Mouse (Mus musculus) hindbrain, embryonic 13.5 days (tissue): ENCODE data around the gene Obp2a. TPM values are rescaled to one million over a fixed set of nuclear protein-coding genes. Genes with fewer than 3 reads are reported as not detected.
"Not testable (repeated sequence)": the region's sequence is repeated elsewhere in the genome, so short reads cannot be mapped to it uniquely, and the experiment has no call there.

ENCODE experiments used
- ATAC-seq: fragments of 200-750 bp; cut with Nextera tagmentation; 2 replicates; pipeline ENCODE4 v1.8.0; 2017; ENCODE audit warnings: moderate TSS enrichment; ENCODE audit not compliant: low FRiP score
- H3K27ac ChIP-seq: fragments of 300-500 bp; sonication (generic); 2 replicates; pipeline ENCODE4 v1.5.1; 2015; ENCODE audit warnings: inconsistent platforms, mild to moderate bottlenecking, moderate library complexity
- H3K27me3 ChIP-seq: fragments of 300-500 bp; sonication (generic); 2 replicates; pipeline ENCODE4 v1.6.1; 2015; ENCODE audit warnings: mild to moderate bottlenecking, inconsistent platforms
- H3K36me3 ChIP-seq: fragments of 300-500 bp; sonication (generic); 2 replicates; pipeline ENCODE4 v1.6.1; 2015; ENCODE audit warnings: mild to moderate bottlenecking, inconsistent platforms
- H3K4me1 ChIP-seq: fragments of 300-500 bp; sonication (generic); replicated peaks from 2 replicates; pipeline ENCODE4 v1.6.1; 2015; ENCODE audit warnings: inconsistent platforms
- H3K4me2 ChIP-seq: fragments of 300-500 bp; sonication (generic); 2 replicates; pipeline ENCODE4 v1.6.1; 2015; ENCODE audit warnings: inconsistent platforms, mild to moderate bottlenecking, moderate library complexity
- H3K4me3 ChIP-seq: fragments of 300-500 bp; sonication (generic); 2 replicates; pipeline ENCODE4 v1.5.1; 2015; ENCODE audit warnings: mild to moderate bottlenecking, inconsistent platforms
- H3K9ac ChIP-seq: fragments of 300-500 bp; sonication (generic); 2 replicates; pipeline ENCODE4 v1.6.1; 2015; ENCODE audit warnings: mild to moderate bottlenecking, inconsistent platforms
- H3K9me3 ChIP-seq: fragments of 300-500 bp; sonication (generic); 2 replicates; pipeline ENCODE4 v1.6.1; 2016; ENCODE audit warnings: inconsistent platforms
- WGBS: fragments of 180-500 bp; shearing (Covaris S2); methylation state at CpG from one replicate; pipeline ENCODE4 v1.1.7; 2015; 5-methylcytosine and 5-hydroxymethylcytosine counted together
- polyA plus RNA-seq: library from polyadenylated mRNA; unstranded; fragments of >200 nt; fragmentation: Nextera tagmentation; extraction: Ambion mirVana; gene quantifications from 2 replicates; pipeline ENCODE4 v1.2.1, GENCODE M21; 2015

Gene Obp2a
- polyA plus RNA-seq = not detected in 2 replicates

DNA sequence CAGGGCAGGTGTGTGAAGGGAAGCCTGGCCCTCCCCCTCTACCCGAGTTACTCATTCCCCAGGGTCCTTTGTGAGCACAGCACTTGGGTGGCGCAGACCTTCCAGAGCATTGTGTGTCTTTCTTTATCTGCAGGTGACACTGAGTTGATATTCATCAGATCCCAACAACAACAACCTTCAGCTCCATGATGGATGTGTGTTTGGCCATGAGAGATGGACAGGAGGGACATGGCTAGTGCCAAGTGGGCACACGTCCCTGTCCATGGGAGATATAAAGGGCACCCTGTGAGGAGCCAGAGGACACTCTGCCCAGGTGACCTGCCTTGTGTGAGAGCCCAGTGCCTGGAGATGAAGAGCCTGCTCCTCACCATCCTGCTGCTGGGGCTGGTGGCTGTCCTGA is at the start of gene Obp2a:
Gene Obp2a, plus strand, starts transcription at position 301 of the 400 bp plus-strand sequence.
- ATAC-seq, H3K4me3 ChIP-seq, H3K4me1 ChIP-seq, H3K27ac ChIP-seq, H3K27me3 ChIP-seq, H3K4me2 ChIP-seq, H3K9me3 ChIP-seq, H3K9ac ChIP-seq, H3K36me3 ChIP-seq: not testable (repeated sequence)
- WGBS = 71% methylated on average over 3 of the region's 3 CpGs

DNA sequence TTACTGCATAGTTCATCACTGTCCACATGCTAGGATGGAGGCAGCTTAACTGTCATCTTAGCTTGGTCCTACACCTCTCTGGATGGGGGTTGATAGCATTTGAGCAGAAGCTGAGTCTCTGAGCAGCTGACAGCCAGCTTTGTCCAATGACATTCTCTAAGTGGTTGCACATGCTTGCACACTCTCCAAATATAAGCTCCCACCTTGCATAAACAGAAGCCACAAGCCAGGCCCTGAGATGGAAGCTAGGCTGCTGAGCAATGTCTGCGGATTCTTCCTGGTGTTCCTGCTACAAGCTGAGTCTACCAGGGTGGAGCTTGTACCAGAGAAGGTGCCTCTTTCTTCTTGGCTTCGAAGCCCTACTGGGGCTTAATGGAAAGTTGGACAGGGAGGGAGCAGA is 46.9 kb upstream of the Obp2a start, which contains the start of gene Lcn8:
Gene Lcn8, plus strand, starts transcription at position 219 of the 400 bp plus-strand sequence.
- no peak within 1 kb of the TSS for H3K27ac ChIP-seq
- H3K36me3 ChIP-seq = no peaks in the 10 kb centered on the region
- no peak within 1 kb of the TSS for H3K4me3 ChIP-seq
- H3K4me2 ChIP-seq = no peak within 1 kb of the TSS
- H3K27me3 ChIP-seq = peaks cover 10% of the 10 kb centered on the region; the same call in 1 of the 2 replicates
- no peak for ATAC-seq
- 77% methylated on average over 2 of the region's 2 CpGs for WGBS
- no peaks in the 10 kb centered on the region for H3K4me1 ChIP-seq
- H3K9ac ChIP-seq = no peak within 1 kb of the TSS
- H3K9me3 ChIP-seq = no peaks in the 10 kb centered on the region

DNA sequence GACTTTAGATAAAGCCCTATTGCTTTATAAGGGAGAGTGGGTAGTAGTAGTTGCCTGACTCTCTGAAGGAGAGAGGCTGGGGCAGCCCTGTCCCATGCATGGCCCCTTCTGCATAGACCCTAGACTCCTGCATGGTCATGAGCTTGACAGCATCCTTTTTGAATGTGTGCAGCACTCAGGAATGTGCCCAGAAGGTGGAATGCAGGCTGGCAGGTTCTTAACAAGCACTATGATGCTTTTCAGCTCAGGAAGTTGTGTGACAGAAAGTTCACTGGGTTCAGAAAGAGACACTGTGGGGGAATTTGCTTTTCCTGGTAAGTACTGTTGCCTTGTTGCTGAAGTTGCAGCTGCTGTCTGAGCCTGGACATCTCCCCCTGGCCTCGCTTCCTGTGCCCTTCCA is 45.3 kb upstream of the Obp2a start:
- Histone ChIP-seq H3K27me3 (peaks cover 10% of the 10 kb centered on the region; the same call in 1 of the 2 replicates), H3K27ac (no peak overlapping the region), H3K4me3 (no peak overlapping the region), H3K9me3 (no peaks in the 10 kb centered on the region), H3K9ac (no peak overlapping the region), H3K36me3 (no peaks in the 10 kb centered on the region), H3K4me2 (no peak overlapping the region), H3K4me1 (no peaks in the 10 kb centered on the region)
- ATAC-seq = no peak
- WGBS = 64% methylated on average over 1 of the region's 1 CpGs

GRCm38 (mm10) chr2:25656691-25657090 is 43.2 kb upstream of the Obp2a start:
- WGBS = 89% methylated on average over 4 of the region's 4 CpGs
- no peak overlapping the region for H3K4me2 ChIP-seq
- H3K9ac ChIP-seq = no peak overlapping the region
- peaks cover 7% of the 10 kb centered on the region; the same call in 1 of the 2 replicates for H3K27me3 ChIP-seq
- H3K9me3 ChIP-seq = no peaks in the 10 kb centered on the region
- H3K36me3 ChIP-seq = no peaks in the 10 kb centered on the region
- no peak overlapping the region for H3K4me3 ChIP-seq
- no peaks in the 10 kb centered on the region for H3K4me1 ChIP-seq
- no peak for ATAC-seq
- no peak overlapping the region for H3K27ac ChIP-seq

GRCm38 (mm10) chr2:25657246-25657645 is 42.6 kb upstream of the Obp2a start:
- no peaks in the 10 kb centered on the region for H3K4me1 ChIP-seq
- WGBS = 91% methylated on average over 4 of the region's 4 CpGs
- no peak for ATAC-seq

DNA sequence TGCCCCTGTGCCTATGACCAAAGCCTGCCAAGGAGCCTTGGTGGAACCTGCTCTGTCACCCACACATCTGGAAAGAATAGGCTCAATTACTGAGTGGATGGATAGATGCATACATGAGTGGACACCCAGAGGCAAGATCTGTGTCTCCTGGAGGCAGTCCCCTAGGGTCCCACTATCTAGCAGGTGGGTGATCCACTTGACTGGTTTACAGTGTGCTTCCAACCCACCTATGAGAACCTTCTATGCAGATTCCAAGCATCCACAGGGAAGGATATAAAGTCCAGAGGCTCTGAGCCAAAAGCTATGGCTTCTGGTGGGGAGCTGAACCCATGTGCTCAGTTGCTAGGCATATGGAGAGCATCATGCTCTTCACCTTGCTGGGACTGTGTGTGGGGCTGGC is 42.2 kb upstream of the Obp2a start, which contains the start of gene Lcn5:
Gene Lcn5, plus strand, starts transcription at position 301 of the 400 bp plus-strand sequence.
- Histone ChIP-seq H3K4me3 (no peak within 1 kb of the TSS), H3K36me3 (no peaks in the 10 kb centered on the region), H3K9ac (no peak within 1 kb of the TSS), H3K9me3 (no peaks in the 10 kb centered on the region), H3K27ac (no peak within 1 kb of the TSS), H3K27me3 (peaks cover 7% of the 10 kb centered on the region; the same call in 1 of the 2 replicates), H3K4me1 (no peaks in the 10 kb centered on the region), H3K4me2 (no peak within 1 kb of the TSS)
- ATAC-seq = no peak

More at GRCm38 (mm10) chr2:25657246-25657645, 42.6 kb upstream of the Obp2a start:
- H3K36me3 ChIP-seq = no peaks in the 10 kb centered on the region
- no peak overlapping the region for H3K27ac ChIP-seq
- no peak overlapping the region for H3K9ac ChIP-seq
- H3K9me3 ChIP-seq = no peaks in the 10 kb centered on the region
- H3K27me3 ChIP-seq = peaks cover 7% of the 10 kb centered on the region; the same call in 1 of the 2 replicates
- H3K4me3 ChIP-seq = no peak overlapping the region
- no peak overlapping the region for H3K4me2 ChIP-seq

DNA sequence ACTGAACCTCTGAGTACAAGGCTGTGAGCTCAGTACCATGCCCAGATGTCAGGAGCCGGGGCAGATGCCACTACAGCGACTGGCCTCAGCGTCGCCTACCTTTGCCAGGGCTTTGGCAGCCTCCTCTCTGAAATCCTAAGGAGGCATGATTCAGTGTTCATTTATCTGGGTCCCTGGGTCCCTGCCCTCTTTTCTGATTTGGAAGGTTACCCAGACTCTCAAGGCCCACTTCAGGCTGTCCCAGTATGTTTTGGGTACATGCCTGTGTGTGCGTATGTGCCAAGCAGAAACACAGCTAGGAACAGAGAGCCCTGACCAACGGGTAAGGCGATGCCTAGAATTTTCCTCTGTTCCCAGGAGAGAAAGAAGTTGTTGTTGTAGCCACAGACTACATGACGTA is 39.6 kb upstream of the Obp2a start:
- no peak for ATAC-seq
- H3K36me3 ChIP-seq = no peaks in the 10 kb centered on the region
- H3K27ac ChIP-seq = no peak overlapping the region
- no peak overlapping the region for H3K4me2 ChIP-seq
- WGBS = 90% methylated on average over 8 of the region's 8 CpGs
- no peak overlapping the region for H3K9ac ChIP-seq
- no peaks in the 10 kb centered on the region for H3K4me1 ChIP-seq
- H3K27me3 ChIP-seq = peaks cover 2% of the 10 kb centered on the region; the same call in 1 of the 2 replicates
- no peaks in the 10 kb centered on the region for H3K9me3 ChIP-seq
- H3K4me3 ChIP-seq = no peak overlapping the region

DNA sequence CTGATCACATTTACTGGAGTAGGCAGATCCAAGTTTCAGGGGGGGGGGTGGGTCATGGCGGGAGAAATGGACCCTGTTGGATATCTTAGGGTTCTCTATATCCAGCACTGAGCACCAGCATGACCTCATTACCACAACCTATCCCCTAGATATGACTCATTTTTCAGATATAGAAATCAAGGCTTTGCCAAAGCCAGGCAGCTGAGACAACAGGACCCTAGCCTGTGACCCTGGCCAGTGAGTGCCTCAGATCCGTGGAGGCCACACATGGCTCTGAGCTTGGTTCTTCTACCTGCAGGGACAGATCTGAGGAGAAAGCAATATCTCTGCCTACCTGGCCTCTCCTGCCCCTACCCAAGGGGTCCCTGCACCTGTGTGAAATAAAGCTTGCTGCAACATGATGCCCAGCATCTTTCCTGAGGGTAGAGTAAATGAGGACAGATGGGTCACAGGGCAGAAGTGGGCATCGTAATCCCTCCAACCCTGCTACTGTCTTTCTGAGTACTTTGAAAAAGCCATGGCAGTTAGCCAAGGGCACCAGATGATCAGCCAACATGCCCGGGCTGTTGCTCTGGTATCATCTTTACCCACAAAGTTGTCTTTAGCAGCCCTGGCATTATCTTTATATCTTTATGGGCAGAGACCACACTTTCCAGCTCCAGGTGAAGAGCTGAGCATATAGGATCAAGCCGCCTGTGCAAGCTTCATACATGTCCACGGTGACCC is 38.4 kb upstream of the Obp2a start:
- H3K4me2 ChIP-seq = no peak overlapping the region
- no peaks in the 10 kb centered on the region for H3K4me1 ChIP-seq
- no peak overlapping the region for H3K27ac ChIP-seq
- ATAC-seq = no peak
- WGBS = 91% methylated on average over 6 of the region's 6 CpGs
- H3K9me3 ChIP-seq = no peaks in the 10 kb centered on the region
- no peak overlapping the region for H3K4me3 ChIP-seq
- no peaks in the 10 kb centered on the region for H3K36me3 ChIP-seq
- H3K9ac ChIP-seq = no peak overlapping the region
- no peaks in the 10 kb centered on the region for H3K27me3 ChIP-seq

DNA sequence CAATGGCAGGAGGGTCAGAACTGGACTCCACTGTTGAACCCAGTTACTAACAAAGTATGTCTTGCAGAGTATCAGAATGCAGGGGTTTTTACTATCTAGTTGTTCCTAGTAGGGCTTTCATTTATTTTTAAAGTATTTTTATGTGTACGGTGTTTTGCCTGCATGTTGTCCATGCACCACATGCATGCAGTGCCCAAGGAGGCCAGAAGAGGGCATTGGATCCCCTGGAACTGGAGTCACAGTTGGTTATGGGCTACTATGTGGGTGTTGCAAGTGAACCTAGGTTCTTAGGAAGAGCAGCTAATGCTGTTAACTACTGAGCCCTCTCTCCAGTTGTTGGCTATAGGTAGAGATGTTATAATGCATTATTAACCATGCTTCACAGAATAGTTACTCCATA is 36.3 kb upstream of the Obp2a start:
- H3K4me3 ChIP-seq = no peak overlapping the region
- 73% methylated on average over 1 of the region's 1 CpGs for WGBS
- H3K27me3 ChIP-seq = no peaks in the 10 kb centered on the region
- ATAC-seq = no peak
- H3K36me3 ChIP-seq = no peaks in the 10 kb centered on the region
- no peak overlapping the region for H3K27ac ChIP-seq
- H3K9ac ChIP-seq = no peak overlapping the region
- no peaks in the 10 kb centered on the region for H3K9me3 ChIP-seq
- no peak overlapping the region for H3K4me2 ChIP-seq
- H3K4me1 ChIP-seq = no peaks in the 10 kb centered on the region

- Histone ChIP-seq H3K9me3 (no peaks in the 10 kb centered on the region), H3K9ac (no peak overlapping the region), H3K4me3 (no peak overlapping the region), H3K36me3 (no peaks in the 10 kb centered on the region), H3K27ac (no peak overlapping the region), H3K27me3 (no peaks in the 10 kb centered on the region), H3K4me2 (no peak overlapping the region), H3K4me1 (no peaks in the 10 kb centered on the region)
- WGBS = 80% methylated on average over 5 of the region's 5 CpGs
- ATAC-seq = no peak
Measured at GRCm38 (mm10) chr2:25664125-25664524, 35.7 kb upstream of the Obp2a start.

- no peaks in the 10 kb centered on the region for H3K36me3 ChIP-seq
- no peak overlapping the region for H3K4me3 ChIP-seq
- H3K9me3 ChIP-seq = no peaks in the 10 kb centered on the region
- ATAC-seq = no peak
- H3K9ac ChIP-seq = no peak overlapping the region
- no peaks in the 10 kb centered on the region for H3K27me3 ChIP-seq
- WGBS = 74% methylated on average over 1 of the region's 1 CpGs
- H3K4me1 ChIP-seq = no peaks in the 10 kb centered on the region
- no peak overlapping the region for H3K27ac ChIP-seq
- no peak overlapping the region for H3K4me2 ChIP-seq
Measured at GRCm38 (mm10) chr2:25666516-25666915, 33.3 kb upstream of the Obp2a start.

- 96% methylated on average over 3 of the region's 3 CpGs for WGBS
- Histone ChIP-seq H3K4me3 (no peak within 1 kb of the TSS), H3K27me3 (no peaks in the 10 kb centered on the region), H3K36me3 (no peaks in the 10 kb centered on the region), H3K4me2 (no peak within 1 kb of the TSS), H3K4me1 (no peaks in the 10 kb centered on the region), H3K27ac (no peak within 1 kb of the TSS), H3K9me3 (no peaks in the 10 kb centered on the region), H3K9ac (no peak within 1 kb of the TSS)
- no peak for ATAC-seq
Measured at GRCm38 (mm10) chr2:25676486-25676885, 23.4 kb upstream of the Obp2a start, which contains the start of gene Lcn6. Gene Lcn6, plus strand, starts transcription at chr2:25676786.

DNA sequence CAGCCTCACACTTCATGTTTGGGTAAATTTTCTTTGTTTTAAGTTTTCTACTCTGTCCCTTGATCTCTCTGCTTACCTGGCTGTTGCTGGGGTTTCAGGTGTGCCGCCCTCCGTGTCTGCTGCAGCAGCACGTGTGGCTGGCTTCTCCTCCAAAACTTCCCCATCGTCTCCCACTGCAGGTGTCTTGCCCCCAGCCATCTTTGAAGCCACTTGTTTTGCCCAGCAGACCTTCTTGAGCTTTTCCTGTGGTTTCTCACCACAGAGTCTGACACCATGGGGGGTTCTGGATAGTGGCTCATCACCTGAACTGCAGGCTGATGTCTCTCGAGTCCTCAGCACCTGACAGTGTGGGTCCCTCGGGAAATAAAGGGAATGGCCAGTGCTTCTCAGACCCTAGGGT is 20.3 kb upstream of the Obp2a start:
- no peaks in the 10 kb centered on the region for H3K4me1 ChIP-seq
- H3K4me3 ChIP-seq = no peak overlapping the region
- no peak overlapping the region for H3K9ac ChIP-seq
- H3K4me2 ChIP-seq = no peak overlapping the region
- H3K27ac ChIP-seq = no peak overlapping the region
- 88% methylated on average over 6 of the region's 6 CpGs for WGBS
- H3K27me3 ChIP-seq = 0 out of 2 replicates have a peak, but pooled peaks cover under 1% of the 10 kb centered on the region
- no peak for ATAC-seq
- H3K36me3 ChIP-seq = no peaks in the 10 kb centered on the region
- H3K9me3 ChIP-seq = no peaks in the 10 kb centered on the region
